Mouse (Mus musculus): ENCODE results near the gene Abhd14b. TPM values are rescaled to one million over a fixed set of nuclear protein-coding genes. Genes with fewer than 3 reads are reported as not detected.

Gene Abhd14b
- polyA plus RNA-seq, 1 experiment from 2014 or later: 11.3 TPM

DNA sequence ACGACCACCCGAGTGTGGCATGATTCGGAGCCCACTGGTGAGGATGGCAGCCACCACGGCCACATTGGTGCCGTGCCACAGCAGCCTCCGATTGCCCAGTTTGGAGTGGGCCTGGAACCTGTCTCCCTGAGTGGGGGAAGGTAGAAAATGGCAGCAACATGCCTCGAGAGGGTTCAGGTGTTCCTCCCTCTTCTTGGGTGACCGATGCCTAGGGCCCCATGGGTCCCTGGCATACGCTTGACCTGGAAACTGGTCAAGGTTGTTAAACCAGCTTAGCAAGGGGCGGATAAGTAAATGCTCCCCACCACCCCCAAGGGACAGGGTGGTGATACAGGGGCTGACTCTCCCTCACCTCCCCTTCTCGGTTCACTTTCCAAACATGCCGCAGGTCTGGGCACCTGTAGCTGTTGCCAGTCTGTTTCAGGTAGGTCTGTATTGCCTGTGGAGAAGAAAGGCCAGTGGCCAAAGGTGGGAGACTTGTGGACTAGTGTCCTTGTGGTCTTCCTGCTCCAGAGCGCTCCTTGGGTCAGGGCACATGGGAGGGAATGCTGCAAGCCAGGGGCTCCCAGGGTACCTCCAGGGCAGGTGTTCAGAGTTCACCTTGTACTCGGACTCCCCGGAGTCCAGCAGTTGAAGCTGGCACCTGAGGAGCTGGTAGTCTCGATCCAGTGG lies 26.0 kb downstream of the Abhd14b start:
- no peaks in the 10 kb centered on the region for H3K27me3 ChIP-seq
- H3K27ac ChIP-seq (replicated peaks): no peak overlapping the region
- no peaks in the 10 kb centered on the region for H3K9me3 ChIP-seq
- H3K36me3 ChIP-seq: no peaks in the 10 kb centered on the region
- H3K4me1 ChIP-seq (replicated peaks): peaks cover 19% of the 10 kb centered on the region
- no peak overlapping the region for H3K9ac ChIP-seq
- no peak for ATAC-seq (ENCODE audit: low FRiP score, low read depth)
- no peak overlapping the region for H3K4me3 ChIP-seq
- no peak overlapping the region for H3K4me2 ChIP-seq
- WGBS: 93% methylated on average over 16 of the region's 16 CpGs

DNA sequence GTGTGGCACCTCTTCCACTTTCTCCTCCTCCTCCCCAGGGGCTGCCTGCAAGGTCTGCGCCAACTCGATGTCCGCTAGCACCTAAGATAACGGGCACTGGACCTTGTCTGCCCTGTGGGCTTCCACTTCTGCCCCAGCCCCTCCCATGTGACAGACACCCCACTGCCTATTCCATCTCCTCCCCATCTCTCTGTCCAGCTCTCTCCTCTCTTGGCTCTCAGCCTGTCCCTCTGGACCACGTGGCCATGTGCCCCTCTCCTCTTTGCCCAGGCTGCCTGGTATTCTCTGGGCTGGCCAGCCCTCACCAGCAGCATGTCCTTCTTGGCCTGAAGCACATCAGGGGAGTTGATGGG lies 26.5 kb downstream of the Abhd14b start:
- 78% methylated on average over 5 of the region's 5 CpGs for WGBS
- Histone ChIP-seq H3K4me3 (no peak overlapping the region), H3K36me3 (no peaks in the 10 kb centered on the region), H3K9ac (no peak overlapping the region), H3K9me3 (no peaks in the 10 kb centered on the region), H3K4me2 (no peak overlapping the region), H3K27ac (replicated peaks) (no peak overlapping the region), H3K4me1 (replicated peaks) (peaks cover 24% of the 10 kb centered on the region), H3K27me3 (no peaks in the 10 kb centered on the region)
- ATAC-seq (ENCODE audit: low FRiP score, low read depth): no peak

DNA sequence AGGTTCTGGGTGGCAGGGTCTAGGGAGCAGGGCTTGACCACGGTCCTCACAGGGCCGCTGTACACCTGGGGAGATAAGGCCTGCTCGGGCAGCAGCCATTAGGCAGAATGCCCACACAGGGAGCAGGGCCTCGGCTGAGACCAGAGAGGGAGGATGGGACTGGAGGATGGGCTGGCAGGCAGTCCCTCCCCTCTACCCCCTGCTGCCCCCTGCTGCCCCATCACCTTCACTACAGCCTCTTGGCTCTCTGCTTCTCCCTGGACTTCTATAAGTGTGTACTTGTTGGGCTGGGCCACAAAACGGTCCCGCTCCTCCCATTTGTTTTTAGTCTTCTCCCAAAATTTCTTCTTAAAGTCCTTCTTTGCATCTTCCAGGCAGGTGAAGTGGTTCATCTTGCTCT lies 27.2 kb downstream of the Abhd14b start:
- no peak overlapping the region for H3K4me2 ChIP-seq
- no peak for ATAC-seq (ENCODE audit: low FRiP score, low read depth)
- H3K4me3 ChIP-seq: no peak overlapping the region
- H3K9me3 ChIP-seq: no peaks in the 10 kb centered on the region
- WGBS: 7% methylated on average over 5 of the region's 6 CpGs
- H3K9ac ChIP-seq: no peak overlapping the region
- no peaks in the 10 kb centered on the region for H3K27me3 ChIP-seq
- peaks cover 24% of the 10 kb centered on the region for H3K4me1 ChIP-seq (replicated peaks)
- no peak overlapping the region for H3K27ac ChIP-seq (replicated peaks)
- no peaks in the 10 kb centered on the region for H3K36me3 ChIP-seq

DNA sequence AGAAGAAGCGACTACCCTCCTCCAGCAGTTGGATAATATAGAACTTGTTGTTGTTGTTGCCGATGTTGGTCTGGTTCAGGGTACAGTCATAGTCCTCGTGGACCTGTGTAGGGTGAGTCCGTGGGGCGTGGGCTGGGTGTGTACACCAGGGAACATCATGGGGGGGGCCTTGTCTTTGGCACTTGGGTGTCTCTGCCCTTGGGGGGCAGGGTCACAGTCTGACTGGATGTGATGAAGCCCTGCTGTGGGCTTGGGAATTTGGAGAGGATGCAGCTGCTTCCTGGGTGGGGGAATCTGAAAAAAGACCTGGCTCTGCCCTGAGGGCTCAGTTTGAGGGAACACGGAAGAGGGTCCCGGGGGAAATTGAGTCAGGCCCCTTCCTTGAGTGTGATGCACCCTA lies 27.8 kb downstream of the Abhd14b start:
- no peak for ATAC-seq (ENCODE audit: low FRiP score, low read depth)
- Histone ChIP-seq H3K4me3 (no peak overlapping the region), H3K4me2 (no peak overlapping the region), H3K36me3 (no peaks in the 10 kb centered on the region), H3K9me3 (no peaks in the 10 kb centered on the region), H3K9ac (no peak overlapping the region), H3K27me3 (no peaks in the 10 kb centered on the region), H3K27ac (replicated peaks) (no peak overlapping the region), H3K4me1 (replicated peaks) (peaks cover 24% of the 10 kb centered on the region)
- WGBS: 69% methylated on average over 7 of the region's 7 CpGs

DNA sequence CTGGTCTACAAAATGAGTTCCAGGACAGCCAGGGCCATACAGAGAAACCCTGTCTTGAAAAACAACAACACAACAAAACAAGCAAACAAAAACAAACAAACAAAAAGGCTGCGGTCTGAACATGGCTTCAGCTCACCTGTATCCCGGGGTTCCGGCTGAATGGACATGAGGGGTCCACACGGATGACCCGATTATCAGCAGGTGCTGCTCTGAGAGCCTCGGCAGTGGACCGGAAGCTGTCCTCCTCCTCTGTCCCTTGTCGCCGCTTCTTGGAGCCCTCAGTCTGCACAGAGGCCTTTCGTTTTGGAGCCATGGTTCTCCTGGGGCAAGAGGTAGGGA lies 28.4 kb downstream of the Abhd14b start, which contains the start of gene Rrp9:
TSS of gene Rrp9 (plus strand) at position 301 of the 339 bp plus-strand sequence.
- H3K27ac ChIP-seq (replicated peaks): peak within 1 kb of the TSS; percentile 50; the same call in 1 of the 2 replicates
- 86% methylated on average over 10 of the region's 10 CpGs for WGBS
- peak within 1 kb of the TSS; percentile 77 for H3K4me2 ChIP-seq
- H3K4me3 ChIP-seq: peak within 1 kb of the TSS; percentile 65; the same call in 1 of the 2 replicates
- H3K9me3 ChIP-seq: no peaks in the 10 kb centered on the region
- H3K4me1 ChIP-seq (replicated peaks): peaks cover 24% of the 10 kb centered on the region
- H3K36me3 ChIP-seq: 0 out of 2 replicates have a peak, but pooled peaks cover under 1% of the 10 kb centered on the region
- H3K27me3 ChIP-seq: no peaks in the 10 kb centered on the region
- H3K9ac ChIP-seq: peak within 1 kb of the TSS; percentile 27; the same call in 1 of the 2 replicates
- no peak for ATAC-seq (ENCODE audit: low FRiP score, low read depth)

DNA sequence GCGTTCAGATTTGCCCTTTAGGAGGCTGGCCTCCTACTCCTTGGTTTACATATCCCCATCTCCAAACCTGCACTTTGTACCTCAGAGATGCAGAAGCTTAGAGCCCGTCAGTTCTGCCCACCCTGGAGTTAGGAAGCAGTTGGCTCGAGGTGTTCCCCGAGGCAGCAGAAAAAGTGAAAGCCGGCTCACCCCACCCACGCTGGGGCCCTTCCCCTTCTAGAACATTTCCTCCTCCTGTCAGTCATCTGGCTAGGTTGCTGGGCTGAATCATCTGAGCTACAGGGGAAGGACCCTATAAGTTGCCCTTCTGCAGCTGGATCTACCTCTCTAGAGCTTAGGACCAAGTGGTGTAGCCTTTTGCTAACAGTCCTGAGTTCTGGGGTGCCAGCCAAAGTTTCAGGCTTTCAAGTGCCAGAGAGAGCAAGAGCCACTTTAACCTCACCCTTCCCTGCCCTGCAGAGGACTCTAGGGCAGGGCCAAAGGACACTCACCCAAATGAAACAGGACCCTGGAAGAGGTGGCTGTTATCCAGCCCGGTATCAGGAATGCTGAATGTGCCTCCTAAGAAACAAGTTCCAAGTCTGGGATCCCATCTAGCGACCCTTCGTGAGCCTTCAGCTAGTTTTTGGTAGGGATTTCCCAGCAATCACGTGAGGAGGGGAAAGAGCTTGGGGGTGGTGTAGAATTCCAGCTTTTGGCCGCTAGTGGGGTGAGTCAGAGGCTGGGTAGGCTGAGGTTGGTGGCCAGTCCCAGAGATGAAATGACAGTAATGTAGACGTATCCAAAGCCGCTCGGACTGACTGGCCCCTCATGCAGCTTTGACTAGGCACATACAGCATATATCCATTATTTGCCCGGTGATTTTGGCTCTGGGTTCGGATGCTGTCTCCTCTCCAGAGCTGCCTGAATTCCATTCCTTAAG lies 29.0 kb downstream of the Abhd14b start:
- Histone ChIP-seq H3K27me3 (no peaks in the 10 kb centered on the region), H3K9ac (peak overlapping the region; percentile 27; the same call in 1 of the 2 replicates), H3K4me2 (peak overlapping the region; percentile 77), H3K4me1 (replicated peaks) (peaks cover 24% of the 10 kb centered on the region), H3K9me3 (no peaks in the 10 kb centered on the region), H3K4me3 (peak overlapping the region; percentile 65; the same call in 1 of the 2 replicates), H3K36me3 (0 out of 2 replicates have a peak, but pooled peaks cover 7% of the 10 kb centered on the region), H3K27ac (replicated peaks) (peak overlapping the region; percentile 50; the same call in 1 of the 2 replicates)
- ATAC-seq (ENCODE audit: low FRiP score, low read depth): no peak
- 40% methylated on average over 16 of the region's 16 CpGs for WGBS

DNA sequence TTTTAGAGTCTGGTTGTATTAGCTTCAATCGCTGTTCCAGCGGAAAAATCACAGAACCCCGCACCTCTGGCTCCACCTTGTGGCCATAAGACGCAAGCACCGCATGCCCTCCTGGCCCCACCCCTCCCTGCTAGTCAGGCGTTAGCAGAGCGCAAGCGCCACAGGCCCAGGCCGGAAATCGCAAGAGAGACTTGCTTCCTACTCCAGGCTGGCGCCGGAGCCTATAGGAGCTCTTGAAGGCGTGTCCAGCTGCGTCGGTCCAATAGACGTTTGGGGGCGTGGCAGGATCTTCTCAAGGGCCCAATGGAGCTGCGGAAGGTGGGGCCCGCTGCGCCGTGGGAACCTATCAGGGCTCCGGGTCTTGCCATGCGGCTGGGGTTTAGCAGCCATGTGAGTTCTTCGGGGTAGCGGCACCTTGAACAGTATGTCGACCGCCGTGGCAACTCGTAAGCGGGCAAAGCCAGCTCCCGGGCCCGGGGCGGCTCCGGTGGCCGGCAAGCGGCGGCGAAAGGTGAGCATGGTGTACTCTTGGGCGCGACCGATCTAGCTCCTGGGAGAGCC lies 29.7 kb downstream of the Abhd14b start, which contains the start of gene Parp3:
TSS of gene Parp3 (minus strand) at position 26 of the 561 bp plus-strand sequence.
- peak within 1 kb of the TSS; percentile 65 for H3K4me3 ChIP-seq
- peaks cover 24% of the 10 kb centered on the region for H3K4me1 ChIP-seq (replicated peaks)
- peak within 1 kb of the TSS; percentile 77 for H3K4me2 ChIP-seq
- WGBS: under 1% methylated on average over 41 of the region's 41 CpGs
- peak within 1 kb of the TSS; percentile 50; the same call in 1 of the 2 replicates for H3K27ac ChIP-seq (replicated peaks)
- peak; percentile 99 for ATAC-seq (ENCODE audit: low FRiP score, low read depth)
- H3K9me3 ChIP-seq: no peaks in the 10 kb centered on the region
- H3K9ac ChIP-seq: peak within 1 kb of the TSS; percentile 59
- H3K36me3 ChIP-seq: peaks cover 8% of the 10 kb centered on the region; the same call in 1 of the 2 replicates
- H3K27me3 ChIP-seq: no peaks in the 10 kb centered on the region

DNA sequence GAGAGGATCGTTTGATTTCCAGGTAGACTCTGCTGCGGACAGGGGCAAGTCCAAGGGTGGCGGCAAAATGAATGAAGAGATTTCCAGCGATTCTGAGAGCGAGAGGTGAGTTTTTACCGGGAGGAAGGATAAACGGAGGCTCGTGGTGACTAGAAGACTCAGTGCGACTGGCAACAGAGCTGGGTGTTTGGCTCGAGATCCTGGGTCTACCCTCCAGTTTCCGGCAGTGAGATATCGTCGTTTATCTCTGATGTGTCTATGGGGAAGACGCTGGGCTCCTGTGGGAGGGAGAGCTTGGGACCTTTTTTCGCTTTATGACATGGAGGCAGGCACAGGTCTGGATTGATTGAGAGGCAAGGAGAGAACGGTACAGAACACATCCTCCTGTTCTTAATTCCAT lies 30.4 kb downstream of the Abhd14b start:
- Histone ChIP-seq H3K36me3 (peaks cover 10% of the 10 kb centered on the region), H3K4me2 (peak overlapping the region; percentile 77), H3K27me3 (no peaks in the 10 kb centered on the region), H3K9ac (peak overlapping the region; percentile 59), H3K4me3 (peak overlapping the region; percentile 65), H3K27ac (replicated peaks) (no peak overlapping the region), H3K9me3 (no peaks in the 10 kb centered on the region), H3K4me1 (replicated peaks) (peaks cover 24% of the 10 kb centered on the region)
- ATAC-seq (ENCODE audit: low FRiP score, low read depth): no peak
- WGBS: 4% methylated on average over 16 of the region's 16 CpGs

DNA sequence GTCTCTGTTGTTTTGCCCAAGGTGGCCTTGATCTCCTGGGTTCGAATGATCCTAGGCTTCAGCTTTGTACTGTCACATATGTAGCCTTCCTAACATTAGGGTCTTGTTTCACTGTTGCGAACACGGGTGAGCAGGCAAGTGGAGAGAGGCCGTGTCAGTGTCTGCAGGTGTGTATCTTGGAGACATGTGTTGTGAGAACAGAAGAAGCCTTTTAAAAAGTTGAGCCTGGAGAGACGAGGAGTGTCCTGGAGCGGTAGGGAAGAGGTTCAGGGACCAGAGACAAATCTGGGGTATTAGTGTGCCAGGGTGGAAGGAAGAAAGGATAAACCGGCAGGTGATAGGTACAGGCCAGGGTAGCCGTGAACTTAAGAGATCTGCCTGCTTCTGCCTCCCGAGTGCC lies 30.8 kb downstream of the Abhd14b start:
- ATAC-seq (ENCODE audit: low FRiP score, low read depth): no peak
- 85% methylated on average over 9 of the region's 9 CpGs for WGBS

DNA sequence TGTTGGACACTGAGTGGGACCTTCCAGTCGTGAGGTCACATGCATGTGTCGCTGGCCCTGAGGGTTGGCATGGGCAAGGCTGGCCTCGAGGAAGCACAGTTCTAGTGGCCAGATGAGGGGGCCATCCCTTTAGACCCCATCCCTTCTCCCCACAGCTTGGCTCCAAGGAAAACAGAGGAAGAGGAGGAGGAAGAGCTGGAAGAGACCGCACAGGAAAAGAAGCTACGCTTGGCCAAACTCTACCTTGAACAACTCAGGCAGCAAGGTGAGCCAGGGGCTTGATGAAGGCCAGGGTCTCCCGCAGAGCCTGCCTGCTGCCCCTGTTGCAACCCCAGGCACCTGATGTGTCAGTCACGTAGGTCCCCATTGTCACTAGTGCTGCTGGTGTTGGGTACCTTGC lies 33.3 kb downstream of the Abhd14b start:
- WGBS: 96% methylated on average over 7 of the region's 7 CpGs
- Histone ChIP-seq H3K9me3 (no peaks in the 10 kb centered on the region), H3K4me1 (replicated peaks) (peaks cover 19% of the 10 kb centered on the region), H3K27ac (replicated peaks) (no peak overlapping the region), H3K36me3 (peaks cover 32% of the 10 kb centered on the region), H3K27me3 (no peaks in the 10 kb centered on the region), H3K4me3 (no peak overlapping the region), H3K4me2 (no peak overlapping the region), H3K9ac (no peak overlapping the region)
- ATAC-seq (ENCODE audit: low FRiP score, low read depth): no peak

More for the DNA sequence above, 30.8 kb downstream of the Abhd14b start:
- peak overlapping the region; percentile 65 for H3K4me3 ChIP-seq
- H3K4me1 ChIP-seq (replicated peaks): peaks cover 24% of the 10 kb centered on the region
- H3K27me3 ChIP-seq: no peaks in the 10 kb centered on the region
- H3K36me3 ChIP-seq: peaks cover 14% of the 10 kb centered on the region
- H3K4me2 ChIP-seq: peak overlapping the region; percentile 77
- H3K27ac ChIP-seq (replicated peaks): no peak overlapping the region
- peak overlapping the region; percentile 59; the same call in 1 of the 2 replicates for H3K9ac ChIP-seq
- H3K9me3 ChIP-seq: no peaks in the 10 kb centered on the region

DNA sequence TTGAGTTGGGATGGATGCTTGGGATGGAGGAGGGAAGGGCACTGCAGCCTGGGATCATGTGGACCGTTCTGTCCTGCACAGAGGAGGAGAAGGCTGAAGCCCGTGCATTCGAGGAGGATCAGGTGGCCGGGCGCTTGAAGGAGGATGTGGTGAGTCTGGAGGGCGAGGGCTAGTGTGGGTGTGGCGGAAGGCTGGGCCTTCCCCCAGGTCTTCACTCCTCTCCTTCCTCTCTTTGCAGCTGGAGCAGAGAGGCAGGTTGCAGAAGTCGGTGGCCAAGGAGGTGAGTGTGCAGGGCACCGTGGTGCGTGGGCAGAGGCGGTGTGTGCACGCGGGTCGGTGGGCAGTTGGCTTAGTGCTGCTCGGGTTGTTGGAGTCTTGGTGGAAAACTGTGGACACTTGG lies 33.8 kb downstream of the Abhd14b start:
- Histone ChIP-seq H3K4me2 (no peak overlapping the region), H3K9me3 (no peaks in the 10 kb centered on the region), H3K27ac (replicated peaks) (no peak overlapping the region), H3K9ac (no peak overlapping the region), H3K27me3 (no peaks in the 10 kb centered on the region), H3K36me3 (peaks cover 35% of the 10 kb centered on the region), H3K4me3 (no peak overlapping the region), H3K4me1 (replicated peaks) (peaks cover 18% of the 10 kb centered on the region)
- WGBS: 97% methylated on average over 15 of the region's 15 CpGs
- ATAC-seq (ENCODE audit: low FRiP score, low read depth): no peak

DNA sequence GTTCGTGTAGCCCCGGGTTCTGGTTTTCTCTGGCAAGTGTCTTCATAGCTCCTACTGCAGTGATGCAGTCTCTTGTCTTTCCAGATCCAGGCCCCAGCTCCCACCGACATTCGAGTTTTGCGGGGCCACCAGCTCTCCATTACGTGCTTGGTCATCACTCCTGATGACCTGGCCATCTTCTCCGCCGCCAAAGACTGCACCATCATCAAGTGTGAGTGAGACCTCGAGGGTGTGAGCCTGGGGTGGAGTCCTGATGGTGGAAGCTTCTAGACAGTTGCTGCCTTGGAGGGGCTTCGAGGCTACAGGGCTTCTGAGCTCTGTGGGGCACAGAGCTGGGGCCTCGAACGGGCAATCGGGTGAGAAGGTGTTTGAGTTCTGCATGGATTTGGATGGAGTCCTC lies 34.4 kb downstream of the Abhd14b start:
- no peak for ATAC-seq (ENCODE audit: low FRiP score, low read depth)
- peaks cover 12% of the 10 kb centered on the region for H3K4me1 ChIP-seq (replicated peaks)
- H3K4me2 ChIP-seq: no peak overlapping the region
- H3K27me3 ChIP-seq: no peaks in the 10 kb centered on the region
- 92% methylated on average over 13 of the region's 13 CpGs for WGBS
- no peaks in the 10 kb centered on the region for H3K9me3 ChIP-seq
- H3K4me3 ChIP-seq: no peak overlapping the region
- H3K27ac ChIP-seq (replicated peaks): no peak overlapping the region
- H3K36me3 ChIP-seq: peaks cover 37% of the 10 kb centered on the region
- H3K9ac ChIP-seq: no peak overlapping the region

Measured in hindbrain, embryonic 15.5 days (tissue).